Mouse (Mus musculus): Measurements from ENCODE around the gene Naa60. TPM values are rescaled to one million over a fixed set of nuclear protein-coding genes. Genes with fewer than 3 reads are reported as not detected.

Gene Naa60
- polyA plus RNA-seq, 1 experiment from 2014 or later = 102 TPM

DNA sequence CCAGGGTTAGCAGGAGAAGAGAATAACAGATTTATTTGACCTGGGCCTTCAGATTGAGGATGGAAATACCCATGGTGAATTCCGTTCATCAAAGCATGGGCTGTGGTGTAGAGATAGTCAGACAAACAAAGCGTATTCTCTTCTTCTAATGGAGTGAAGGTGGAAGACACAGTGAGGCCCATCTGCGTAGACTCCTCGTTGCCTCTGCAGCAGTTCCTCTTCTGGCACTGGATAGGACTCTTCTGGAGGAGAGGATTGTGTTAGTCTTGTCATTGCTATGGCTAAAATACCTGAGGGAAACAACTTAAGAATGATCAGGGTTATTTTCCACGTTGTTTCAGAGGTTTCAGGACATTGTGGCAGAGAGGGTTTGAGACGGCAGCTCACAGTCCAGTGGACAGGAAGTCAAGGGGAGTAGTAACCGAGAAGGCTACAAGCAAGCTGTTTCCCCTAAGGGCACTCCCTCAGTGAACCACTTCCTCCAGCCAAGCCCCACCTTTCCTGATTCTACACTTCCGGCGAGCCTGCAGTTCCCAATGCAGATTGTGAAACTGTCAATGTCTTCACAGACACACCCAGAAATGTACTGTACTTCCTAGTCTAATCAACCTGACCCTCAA lies 23.1 kb downstream of the Naa60 start:
- no peaks in the 10 kb centered on the region for H3K9me3 ChIP-seq (replicated peaks)
- no peaks in the 10 kb centered on the region for H3K4me1 ChIP-seq
- H3K4me3 ChIP-seq (replicated peaks) = no peak overlapping the region
- no peaks in the 10 kb centered on the region for H3K27me3 ChIP-seq (replicated peaks)
- 86% methylated on average over 9 of the region's 9 CpGs for WGBS
- no peak overlapping the region for H3K4me2 ChIP-seq
- H3K36me3 ChIP-seq = peaks cover 39% of the 10 kb centered on the region
- ATAC-seq (ENCODE audit: low FRiP score) = no peak
- no peak overlapping the region for H3K9ac ChIP-seq (replicated peaks)
- H3K27ac ChIP-seq (replicated peaks) = no peak overlapping the region

DNA sequence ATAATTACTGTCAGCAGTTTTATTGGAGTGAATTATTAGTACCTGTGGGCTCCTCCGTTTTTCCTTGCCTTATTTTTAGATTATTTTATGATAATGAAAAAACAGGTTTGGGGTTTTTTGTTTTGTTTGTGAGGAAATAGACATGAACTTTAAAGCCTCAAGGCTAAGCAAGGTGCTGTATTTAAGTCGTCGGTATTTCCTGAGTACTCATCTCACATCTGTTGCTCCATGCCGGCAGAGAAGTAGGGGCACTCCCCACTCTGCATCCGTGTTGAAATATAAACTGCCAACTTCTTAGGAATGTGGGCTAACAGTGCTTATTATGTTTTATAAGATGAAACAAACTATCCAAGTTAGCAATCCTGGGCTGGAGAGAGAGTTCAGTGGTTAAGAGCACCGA lies 23.9 kb downstream of the Naa60 start:
- no peaks in the 10 kb centered on the region for H3K9me3 ChIP-seq (replicated peaks)
- ATAC-seq (ENCODE audit: low FRiP score) = no peak
- H3K4me3 ChIP-seq (replicated peaks) = no peak overlapping the region
- H3K4me1 ChIP-seq = no peaks in the 10 kb centered on the region
- H3K36me3 ChIP-seq = peaks cover 46% of the 10 kb centered on the region
- H3K27me3 ChIP-seq (replicated peaks) = no peaks in the 10 kb centered on the region
- WGBS = 90% methylated on average over 6 of the region's 6 CpGs
- no peak overlapping the region for H3K9ac ChIP-seq (replicated peaks)
- no peak overlapping the region for H3K4me2 ChIP-seq
- no peak overlapping the region for H3K27ac ChIP-seq (replicated peaks)

DNA sequence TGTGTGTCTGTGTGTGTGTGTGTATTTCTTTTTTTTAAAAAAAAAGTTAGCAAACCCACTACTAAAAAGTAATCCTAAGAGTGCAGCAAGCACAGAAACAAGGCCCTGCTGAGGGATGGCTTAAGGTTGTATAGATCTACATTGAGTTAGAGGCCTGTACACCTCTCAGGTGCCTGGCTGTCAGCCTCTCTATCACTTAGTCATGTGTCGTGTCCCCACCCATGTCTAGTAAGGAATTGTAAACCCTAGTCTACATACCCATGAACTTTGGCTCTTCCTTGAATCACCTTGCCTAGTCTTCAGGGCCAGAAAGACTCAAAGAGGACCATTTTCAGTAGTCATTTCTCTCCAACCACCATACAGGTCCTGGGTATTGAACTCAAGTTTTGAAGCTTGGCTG lies 24.4 kb downstream of the Naa60 start:
- Histone ChIP-seq H3K4me2 (no peak overlapping the region), H3K4me3 (replicated peaks) (no peak overlapping the region), H3K9ac (replicated peaks) (no peak overlapping the region), H3K9me3 (replicated peaks) (no peaks in the 10 kb centered on the region), H3K4me1 (no peaks in the 10 kb centered on the region), H3K27ac (replicated peaks) (no peak overlapping the region), H3K36me3 (peaks cover 51% of the 10 kb centered on the region), H3K27me3 (replicated peaks) (no peaks in the 10 kb centered on the region)
- 100% methylated on average over 1 of the region's 1 CpGs for WGBS
- no peak for ATAC-seq (ENCODE audit: low FRiP score)

DNA sequence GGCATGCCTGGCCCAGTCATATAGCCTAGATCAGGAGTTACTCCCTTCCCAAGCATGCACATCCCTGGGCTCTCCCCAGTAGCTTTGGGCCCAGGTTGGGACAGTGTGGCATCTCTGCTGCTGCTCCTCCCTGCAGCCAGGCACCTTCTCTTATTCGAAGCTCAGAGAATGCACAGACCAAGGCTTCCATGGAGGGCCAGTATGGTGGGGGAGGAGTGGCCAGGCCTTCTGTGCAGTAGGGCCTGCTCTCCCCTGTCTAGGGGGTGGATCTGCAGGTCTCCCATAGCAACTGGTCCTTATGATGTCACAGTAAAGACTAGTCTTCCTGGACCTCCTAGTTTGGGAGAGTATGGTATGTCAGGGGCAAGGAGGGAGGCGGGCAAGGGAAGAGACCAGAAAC lies 35.3 kb downstream of the Naa60 start:
- 83% methylated on average over 2 of the region's 2 CpGs for WGBS
- Histone ChIP-seq H3K4me1 (peaks cover 19% of the 10 kb centered on the region), H3K27me3 (replicated peaks) (no peaks in the 10 kb centered on the region), H3K9ac (replicated peaks) (no peak overlapping the region), H3K4me3 (replicated peaks) (no peak overlapping the region), H3K36me3 (peaks cover 39% of the 10 kb centered on the region), H3K9me3 (replicated peaks) (no peaks in the 10 kb centered on the region), H3K4me2 (peak overlapping the region; percentile 67), H3K27ac (replicated peaks) (no peak overlapping the region)
- peak; percentile 13; the same call in 1 of the 2 replicates for ATAC-seq (ENCODE audit: low FRiP score)

DNA sequence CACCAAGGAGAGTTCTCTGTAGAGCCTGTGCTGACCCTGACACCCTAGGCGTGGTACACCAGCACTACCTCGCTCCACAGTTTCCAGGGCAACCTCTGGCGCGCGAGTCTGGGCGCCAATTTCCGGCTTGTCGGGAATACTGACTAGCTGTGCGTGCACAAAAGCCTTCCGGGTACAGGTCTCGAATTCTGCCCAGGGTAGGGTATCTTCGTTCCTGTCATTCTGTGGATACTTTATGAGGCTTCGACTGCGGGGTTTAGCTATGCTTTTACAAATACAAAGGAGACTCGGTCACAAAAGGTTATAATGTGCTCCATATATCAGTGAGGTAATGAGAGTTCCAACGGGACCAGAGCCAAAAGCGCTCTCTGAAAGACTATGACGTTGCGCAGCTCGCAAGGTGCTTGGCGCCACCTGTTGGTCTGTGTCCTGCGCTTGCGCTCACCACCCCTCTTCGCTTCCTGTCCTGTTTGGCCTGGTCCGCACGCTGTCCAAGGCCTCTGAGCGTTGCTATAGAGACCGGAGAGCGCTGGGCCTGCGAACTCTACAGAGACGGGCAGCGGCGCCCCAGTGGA lies 36.4 kb downstream of the Naa60 start, which contains the start of the genes 1700037C18Rik and Cluap1:
Gene 1700037C18Rik (minus strand): TSS at position 153 of the 575 bp plus-strand sequence.
Gene Cluap1 (plus strand): TSS at position 265 of the 575 bp plus-strand sequence.
- Histone ChIP-seq H3K4me3 (replicated peaks) (peak within 1 kb of the TSS; percentile 65), H3K4me1 (peaks cover 19% of the 10 kb centered on the region), H3K27ac (replicated peaks) (peak within 1 kb of the TSS; percentile 79), H3K9ac (replicated peaks) (peak within 1 kb of the TSS; percentile 71), H3K9me3 (replicated peaks) (no peaks in the 10 kb centered on the region), H3K27me3 (replicated peaks) (no peaks in the 10 kb centered on the region), H3K36me3 (peaks cover 42% of the 10 kb centered on the region), H3K4me2 (peak within 1 kb of the TSS; percentile 67)
- peak; percentile 94 for ATAC-seq (ENCODE audit: low FRiP score)
- under 1% methylated on average over 33 of the region's 33 CpGs for WGBS

DNA sequence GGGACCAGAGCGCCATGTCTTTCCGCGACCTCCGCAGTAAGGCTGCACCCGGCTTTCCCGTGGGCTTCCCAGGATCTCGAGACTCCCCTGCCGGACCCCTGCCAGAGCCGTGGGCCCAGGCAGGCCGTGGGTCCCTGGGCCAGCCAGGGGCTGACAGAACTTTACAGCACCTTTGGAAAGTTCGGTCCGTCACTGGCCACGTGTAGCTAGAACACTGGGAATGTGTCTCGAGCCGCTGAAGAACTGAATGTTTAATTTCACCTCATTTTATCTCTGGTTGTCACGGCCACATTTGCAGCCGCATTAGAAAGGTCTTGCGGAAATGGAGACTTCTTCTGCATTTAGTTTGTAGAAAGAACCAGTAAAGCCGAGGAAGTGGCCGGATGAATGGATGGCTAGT lies 36.9 kb downstream of the Naa60 start:
- no peak; the same call in 1 of the 2 replicates for ATAC-seq (ENCODE audit: low FRiP score)
- H3K36me3 ChIP-seq = peaks cover 41% of the 10 kb centered on the region
- H3K9ac ChIP-seq (replicated peaks) = peak overlapping the region; percentile 71
- peaks cover 19% of the 10 kb centered on the region for H3K4me1 ChIP-seq
- WGBS = 8% methylated on average over 20 of the region's 20 CpGs
- H3K4me2 ChIP-seq = peak overlapping the region; percentile 67
- peak overlapping the region; percentile 65 for H3K4me3 ChIP-seq (replicated peaks)
- no peaks in the 10 kb centered on the region for H3K27me3 ChIP-seq (replicated peaks)
- peak overlapping the region; percentile 79 for H3K27ac ChIP-seq (replicated peaks)
- no peaks in the 10 kb centered on the region for H3K9me3 ChIP-seq (replicated peaks)

DNA sequence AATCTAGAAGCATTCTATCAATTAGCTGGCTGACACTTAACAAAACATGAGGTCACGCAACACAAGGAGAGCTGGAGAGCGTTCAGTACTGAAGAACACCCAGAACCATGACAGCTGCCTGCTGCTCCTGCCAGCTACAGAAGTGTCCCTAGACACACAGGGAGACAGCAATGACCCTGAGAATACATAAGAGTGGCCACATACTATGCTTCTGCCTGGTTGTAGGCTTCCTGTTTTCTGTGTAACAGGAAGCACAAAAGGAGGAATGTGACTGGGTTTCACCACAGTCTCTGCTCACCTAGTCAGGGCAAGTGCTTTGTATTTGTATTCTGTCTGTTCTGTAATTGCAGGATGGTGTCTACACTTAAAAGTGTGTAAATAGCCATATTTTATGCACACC lies 48.6 kb downstream of the Naa60 start:
- Histone ChIP-seq H3K4me1 (no peaks in the 10 kb centered on the region), H3K27me3 (replicated peaks) (no peaks in the 10 kb centered on the region), H3K4me3 (replicated peaks) (no peak overlapping the region), H3K9me3 (replicated peaks) (no peaks in the 10 kb centered on the region), H3K27ac (replicated peaks) (no peak overlapping the region), H3K36me3 (peaks cover 81% of the 10 kb centered on the region), H3K9ac (replicated peaks) (no peak overlapping the region), H3K4me2 (no peak overlapping the region)
- WGBS = 98% methylated on average over 2 of the region's 2 CpGs
- no peak for ATAC-seq (ENCODE audit: low FRiP score)

DNA sequence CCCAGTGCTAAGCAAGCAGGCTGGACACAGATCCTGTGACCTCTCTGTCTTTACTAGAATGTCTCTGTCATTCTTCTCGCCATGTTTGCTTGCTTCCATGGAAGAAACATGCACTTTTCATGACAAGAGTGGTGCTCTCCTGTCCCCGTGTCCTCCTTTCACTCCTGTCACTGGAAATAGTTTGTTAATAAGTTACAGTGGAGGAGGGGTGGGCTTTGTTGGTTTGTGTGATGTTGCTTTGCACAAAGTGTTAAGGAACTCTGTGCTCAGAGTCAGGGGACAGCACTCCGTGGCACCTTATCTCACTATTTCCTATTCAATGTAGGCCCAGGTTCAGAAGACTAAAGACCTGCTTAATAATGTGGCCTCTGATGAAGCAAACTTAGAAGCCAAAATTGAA lies 51.3 kb downstream of the Naa60 start:
- Histone ChIP-seq H3K36me3 (peaks cover 78% of the 10 kb centered on the region), H3K27me3 (replicated peaks) (no peaks in the 10 kb centered on the region)
- WGBS = 93% methylated on average over 3 of the region's 3 CpGs

DNA sequence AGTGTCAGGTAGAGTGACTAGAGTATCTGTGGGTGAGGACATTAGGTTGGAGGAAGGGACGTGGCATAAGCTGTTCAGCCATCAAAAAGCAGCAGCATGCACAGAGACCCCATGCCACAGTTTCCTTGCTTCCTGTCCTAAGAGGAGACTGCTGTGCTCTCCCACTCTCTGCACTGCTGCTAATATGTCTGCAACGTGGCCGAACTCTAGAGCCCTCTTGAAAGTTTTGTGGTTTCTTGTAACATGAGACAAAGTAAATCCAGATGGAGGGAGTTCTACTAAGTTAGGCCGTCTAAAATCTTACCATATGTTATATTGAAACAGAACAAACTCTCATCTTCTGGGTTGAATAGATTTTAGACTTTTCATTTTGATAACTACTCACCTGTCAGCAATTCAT lies 51.8 kb downstream of the Naa60 start:
- ATAC-seq (ENCODE audit: low FRiP score) = no peak
- Histone ChIP-seq H3K9me3 (replicated peaks) (no peaks in the 10 kb centered on the region), H3K27ac (replicated peaks) (no peak overlapping the region), H3K4me3 (replicated peaks) (no peak overlapping the region), H3K4me1 (no peaks in the 10 kb centered on the region), H3K27me3 (replicated peaks) (no peaks in the 10 kb centered on the region), H3K4me2 (no peak overlapping the region), H3K9ac (replicated peaks) (no peak overlapping the region), H3K36me3 (peaks cover 78% of the 10 kb centered on the region)
- 89% methylated on average over 4 of the region's 4 CpGs for WGBS

More for the DNA sequence above, 51.3 kb downstream of the Naa60 start:
- Histone ChIP-seq H3K9ac (replicated peaks) (no peak overlapping the region), H3K27ac (replicated peaks) (no peak overlapping the region), H3K4me2 (no peak overlapping the region), H3K4me1 (no peaks in the 10 kb centered on the region), H3K9me3 (replicated peaks) (no peaks in the 10 kb centered on the region), H3K4me3 (replicated peaks) (no peak overlapping the region)
- ATAC-seq (ENCODE audit: low FRiP score) = no peak

DNA sequence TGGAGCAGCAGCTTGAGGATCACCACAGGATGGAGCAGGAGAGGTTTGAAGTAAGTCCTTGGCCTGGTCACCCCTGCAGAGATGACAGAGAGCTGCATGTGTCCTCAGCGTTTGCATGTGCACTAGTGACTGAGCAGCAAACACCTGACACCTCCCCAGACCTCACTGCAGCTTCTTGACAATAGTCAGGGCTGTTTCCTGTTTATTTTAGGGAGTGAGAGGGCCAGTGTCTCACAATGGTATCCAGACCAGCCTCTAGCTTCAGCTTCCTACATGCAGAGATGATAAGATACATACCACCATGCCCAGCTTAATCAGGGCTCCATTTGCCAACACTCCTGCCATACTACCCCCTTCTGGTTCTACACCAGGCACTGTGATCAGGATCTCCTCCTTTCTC lies 56.4 kb downstream of the Naa60 start:
- no peak for ATAC-seq (ENCODE audit: low FRiP score)
- Histone ChIP-seq H3K9me3 (replicated peaks) (no peaks in the 10 kb centered on the region), H3K9ac (replicated peaks) (no peak overlapping the region), H3K36me3 (peaks cover 63% of the 10 kb centered on the region), H3K4me3 (replicated peaks) (no peak overlapping the region), H3K4me1 (no peaks in the 10 kb centered on the region), H3K27me3 (replicated peaks) (no peaks in the 10 kb centered on the region), H3K27ac (replicated peaks) (no peak overlapping the region), H3K4me2 (no peak overlapping the region)
- WGBS = 76% methylated on average over 1 of the region's 1 CpGs

DNA sequence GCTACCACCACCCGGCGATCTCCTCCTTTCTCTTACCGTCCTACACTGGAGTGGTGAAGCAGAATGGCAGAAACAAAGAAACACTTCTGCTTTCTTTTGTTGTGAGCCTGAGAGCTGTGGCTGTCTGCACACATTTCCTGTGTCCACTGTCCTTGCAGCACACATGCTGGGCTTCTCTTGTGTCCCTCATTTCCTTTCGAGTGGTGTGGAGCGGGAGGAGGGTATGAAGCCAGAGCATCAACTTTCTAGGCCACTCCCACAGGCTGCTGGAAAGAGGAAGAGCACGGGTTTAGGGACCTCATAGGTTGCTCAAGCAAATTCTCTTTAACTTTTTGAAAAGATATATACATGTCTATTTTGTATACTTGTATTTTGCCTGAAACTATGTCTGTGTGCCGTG lies 57.0 kb downstream of the Naa60 start:
- Histone ChIP-seq H3K4me3 (replicated peaks) (no peak overlapping the region), H3K4me1 (no peaks in the 10 kb centered on the region), H3K9me3 (replicated peaks) (no peaks in the 10 kb centered on the region), H3K4me2 (no peak overlapping the region), H3K27ac (replicated peaks) (no peak overlapping the region), H3K27me3 (replicated peaks) (no peaks in the 10 kb centered on the region), H3K9ac (replicated peaks) (no peak overlapping the region), H3K36me3 (peaks cover 63% of the 10 kb centered on the region)
- WGBS = 82% methylated on average over 7 of the region's 7 CpGs
- ATAC-seq (ENCODE audit: low FRiP score) = no peak

DNA sequence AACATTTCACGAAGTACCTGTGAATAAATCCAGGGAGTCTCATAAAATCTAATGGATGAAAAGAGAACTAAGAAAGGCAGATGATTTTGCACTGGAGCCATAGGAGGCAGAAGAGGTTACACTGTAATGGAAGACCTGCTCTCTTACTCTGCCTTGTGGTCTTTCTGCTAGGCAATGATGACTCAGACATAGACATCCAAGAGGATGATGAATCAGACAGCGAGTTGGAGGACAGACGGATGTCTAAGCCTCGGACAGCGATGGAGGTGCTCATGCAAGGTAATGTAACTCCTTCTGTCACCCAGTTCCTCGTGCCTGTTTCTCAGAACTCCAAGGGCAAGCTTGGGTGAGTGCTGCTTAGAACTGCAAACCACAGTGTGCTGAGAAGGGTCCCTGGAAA lies 61.4 kb downstream of the Naa60 start:
- 92% methylated on average over 6 of the region's 6 CpGs for WGBS
- Histone ChIP-seq H3K9ac (replicated peaks) (no peak overlapping the region), H3K27ac (replicated peaks) (no peak overlapping the region), H3K9me3 (replicated peaks) (no peaks in the 10 kb centered on the region), H3K4me3 (replicated peaks) (no peak overlapping the region), H3K36me3 (peaks cover 70% of the 10 kb centered on the region), H3K27me3 (replicated peaks) (no peaks in the 10 kb centered on the region), H3K4me1 (no peaks in the 10 kb centered on the region), H3K4me2 (no peak overlapping the region)
- no peak for ATAC-seq (ENCODE audit: low FRiP score)

Data from neural tube, embryonic 15.5 days (tissue).